Mouse (Mus musculus) kidney, adult 2 months (tissue): Measurements from ENCODE around the gene Epb41l4b.

Experiments used
- CTCF ChIP-seq: fragments of 200-500 bp; conservative IDR thresholded peaks from 2 replicates; pipeline ENCODE4 v1.5.1; 2011; ENCODE audit warnings: low read depth, mild to moderate bottlenecking, control low read depth, low read length, moderate library complexity, mixed read lengths; ENCODE audit not compliant: insufficient read depth, insufficient read length
- POLR2A ChIP-seq: fragments of 200-500 bp; IDR thresholded peaks from one replicate; pipeline ENCODE4 v1.6.1; 2011; ENCODE audit warnings: low read depth, low read length, control low read depth

DNA sequence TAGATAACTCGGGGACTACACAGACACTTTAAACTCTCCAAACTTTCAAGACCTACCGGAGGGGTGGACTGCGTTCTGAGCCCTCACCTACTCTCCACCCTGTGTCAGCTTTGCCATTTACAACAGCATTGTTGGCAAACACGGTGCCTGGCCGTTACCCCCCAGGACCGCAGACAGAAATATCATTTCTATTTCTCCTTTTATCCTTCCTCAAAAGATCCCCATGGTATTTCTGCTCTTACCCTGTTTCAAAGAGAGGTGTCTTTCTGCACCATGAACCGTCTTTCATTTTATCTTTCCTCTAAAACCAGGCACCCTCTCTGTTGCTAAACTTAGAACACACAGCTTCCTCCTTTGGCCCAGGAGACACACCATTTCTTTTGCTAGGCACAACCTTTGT is 87.6 kb downstream of the Epb41l4b start:
- no peak for TF ChIP-seq CTCF
- no peak for TF ChIP-seq POLR2A
